Mouse (Mus musculus) retina, postnatal 1 day (tissue): ENCODE measurements around the gene Dbr1.
A peak's percentile ranks its signal among the peaks of the same experiment; 100 is the strongest.

Source experiments
- DNase-seq: peaks from one replicate; pipeline ENCODE4 v3.0.0-alpha.2; 2012

Dbr1 gene

GRCm38 (mm10) chr9:99622034-99622433 lies 46.4 kb downstream of the Dbr1 start:
- DNase-seq = no peak

GRCm38 (mm10) chr9:99622966-99623365 lies 47.4 kb downstream of the Dbr1 start:
- DNase-seq = no peak

- DNase-seq = no peak
These were observed 48.5 kb downstream of the Dbr1 start for GRCm38 (mm10) chr9:99624117-99624516.

- no peak for DNase-seq
These were observed 53.0 kb downstream of the Dbr1 start for GRCm38 (mm10) chr9:99628581-99628980.

GRCm38 (mm10) chr9:99629281-99630011 lies 53.8 kb downstream of the Dbr1 start, which contains the start of gene Dzip1l:
Gene Dzip1l (plus strand): TSS chr9:99629496.
- DNase-seq = peak; percentile 91

- DNase-seq = no peak
These were observed 54.5 kb downstream of the Dbr1 start for GRCm38 (mm10) chr9:99630071-99630470.

- DNase-seq = no peak
These were observed 55.0 kb downstream of the Dbr1 start for GRCm38 (mm10) chr9:99630528-99631125.

- DNase-seq = peak; percentile 37
These were observed 56.2 kb downstream of the Dbr1 start for GRCm38 (mm10) chr9:99631781-99632180.

GRCm38 (mm10) chr9:99632264-99632663 lies 56.7 kb downstream of the Dbr1 start:
- DNase-seq = no peak
